Mouse (Mus musculus): Measurements from ENCODE around the gene Kcnk7. TPM values are rescaled to one million over a fixed set of nuclear protein-coding genes. Genes with fewer than 3 reads are reported as not detected.

The Kcnk7 gene
- polyA plus RNA-seq, 1 experiment, result 4.6 TPM

- H3K4me3 ChIP-seq (replicated peaks; ENCODE audit: extremely low read depth, low read depth, low read length), result peak overlapping the region; percentile 73
Observed at GRCm38 (mm10) chr19:5742241-5742641, 38.1 kb downstream of the Kcnk7 start.

DNA sequence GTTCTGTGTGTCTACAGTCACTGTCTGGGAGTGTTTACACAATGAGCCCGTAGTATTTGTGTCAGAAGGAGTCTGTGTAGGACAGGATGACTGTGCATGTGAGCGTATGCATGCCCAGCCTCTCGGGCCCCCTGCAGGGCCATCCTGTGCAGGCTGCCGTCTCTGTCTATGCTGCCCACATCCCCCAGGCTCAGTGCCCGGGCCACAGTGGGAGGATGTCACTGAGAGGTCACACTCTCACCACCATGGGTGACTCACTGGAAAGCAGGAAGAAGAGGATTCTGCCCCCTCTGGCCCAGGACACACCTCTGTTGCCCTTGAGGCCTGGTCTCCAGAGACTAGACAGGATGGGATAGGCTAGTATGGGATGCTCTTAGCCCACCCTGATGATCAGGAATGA lies 39.4 kb downstream of the Kcnk7 start:
- TF ChIP-seq CTCF (IDR thresholded peaks at IDR 0.05; ENCODE audit: insufficient read depth, low read length), result no peak
- TF ChIP-seq POLR2A (IDR thresholded peaks at IDR 0.05; ENCODE audit: borderline replicate concordance, extremely low read depth, low read depth, low read length), result no peak
- 7% methylated on average over 5 of the region's 5 CpGs for WGBS
- Histone ChIP-seq H3K4me3 (replicated peaks; ENCODE audit: extremely low read depth, low read depth, low read length) (no peak overlapping the region), H3K4me1 (ENCODE audit: control insufficient read depth, insufficient read depth, low read length) (peaks cover 9% of the 10 kb centered on the region)
- DNase-seq, result no peak

More at GRCm38 (mm10) chr19:5742241-5742641, 38.1 kb downstream of the Kcnk7 start:
- WGBS, result 8% methylated on average over 32 of the region's 32 CpGs
- H3K4me1 ChIP-seq (ENCODE audit: control insufficient read depth, insufficient read depth, low read length), result peaks cover 9% of the 10 kb centered on the region
- no peak for DNase-seq
- TF ChIP-seq POLR2A (IDR thresholded peaks at IDR 0.05; ENCODE audit: borderline replicate concordance, extremely low read depth, low read depth, low read length), result no peak
- TF ChIP-seq CTCF (IDR thresholded peaks at IDR 0.05; ENCODE audit: insufficient read depth, low read length), result no peak

DNA sequence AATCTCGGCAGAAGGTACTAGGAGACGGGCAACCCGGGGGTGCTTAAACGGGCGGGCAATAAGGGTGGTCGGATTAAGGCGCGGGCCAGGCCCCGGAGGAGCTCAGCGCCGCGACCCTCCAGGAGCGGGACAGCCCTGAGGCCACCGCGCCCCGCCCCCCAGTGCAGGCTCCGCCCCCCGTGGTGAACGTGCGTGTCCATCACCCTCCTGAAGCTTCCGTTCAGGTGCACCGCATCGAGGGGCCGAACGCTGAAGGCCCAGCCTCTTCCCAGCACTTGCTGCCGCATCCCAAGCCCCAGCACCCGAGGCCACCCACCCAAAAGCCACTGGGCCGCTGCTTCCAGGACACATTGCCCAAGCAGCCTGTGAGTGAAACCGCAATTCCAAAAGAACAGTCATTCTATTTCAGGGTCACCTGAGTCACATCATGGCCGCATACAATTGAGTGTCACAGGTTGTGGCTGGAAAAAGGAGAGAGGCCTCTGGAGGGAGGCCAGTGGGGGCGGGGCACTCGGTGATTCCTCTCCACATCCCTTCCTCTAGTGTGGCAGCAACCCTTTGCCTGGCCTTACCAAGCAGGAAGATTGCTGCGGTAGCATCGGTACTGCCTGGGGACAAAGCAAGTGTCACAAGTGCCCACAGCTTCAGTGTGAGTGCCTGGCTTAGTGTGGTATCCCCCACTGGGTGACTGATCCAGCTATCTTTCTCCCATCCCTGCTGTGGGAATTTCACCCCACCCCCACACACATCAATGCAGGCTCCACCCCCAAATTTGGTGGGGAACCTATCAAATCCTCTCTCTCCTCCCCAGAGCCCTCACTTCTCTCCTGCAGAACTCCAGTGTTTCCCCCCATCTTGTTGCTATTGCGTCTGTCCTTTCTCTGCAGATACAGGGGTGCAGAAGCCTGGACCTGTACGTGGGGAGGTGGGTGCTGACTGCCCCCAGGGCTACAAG lies 41.9 kb downstream of the Kcnk7 start:
- peaks cover 4% of the 10 kb centered on the region; the same call in 1 of the 2 replicates for H3K4me1 ChIP-seq (ENCODE audit: control insufficient read depth, insufficient read depth, low read length)
- no peak overlapping the region for H3K4me3 ChIP-seq (replicated peaks; ENCODE audit: extremely low read depth, low read depth, low read length)
- TF ChIP-seq CTCF (IDR thresholded peaks at IDR 0.05; ENCODE audit: insufficient read depth, low read length) (no peak), POLR2A (IDR thresholded peaks at IDR 0.05; ENCODE audit: borderline replicate concordance, extremely low read depth, low read depth, low read length) (no peak)
- DNase-seq, result peak; percentile 37
- 26% methylated on average over 36 of the region's 36 CpGs for WGBS

GRCm38 (mm10) chr19:5746907-5747363 lies 42.8 kb downstream of the Kcnk7 start:
- Histone ChIP-seq H3K4me1 (ENCODE audit: control insufficient read depth, insufficient read depth, low read length) (peaks cover 6% of the 10 kb centered on the region; the same call in 1 of the 2 replicates), H3K4me3 (replicated peaks; ENCODE audit: extremely low read depth, low read depth, low read length) (no peak overlapping the region)
- TF ChIP-seq CTCF (IDR thresholded peaks at IDR 0.05; ENCODE audit: insufficient read depth, low read length), result no peak
- TF ChIP-seq POLR2A (IDR thresholded peaks at IDR 0.05; ENCODE audit: borderline replicate concordance, extremely low read depth, low read depth, low read length), result no peak
- 58% methylated on average over 12 of the region's 12 CpGs for WGBS
- DNase-seq, result no peak

- 69% methylated on average over 6 of the region's 6 CpGs for WGBS
- no peak for DNase-seq
- no peak for TF ChIP-seq POLR2A (IDR thresholded peaks at IDR 0.05; ENCODE audit: borderline replicate concordance, extremely low read depth, low read depth, low read length)
- TF ChIP-seq CTCF (IDR thresholded peaks at IDR 0.05; ENCODE audit: insufficient read depth, low read length), result no peak
- Histone ChIP-seq H3K4me1 (ENCODE audit: control insufficient read depth, insufficient read depth, low read length) (peaks cover 3% of the 10 kb centered on the region; the same call in 1 of the 2 replicates), H3K4me3 (replicated peaks; ENCODE audit: extremely low read depth, low read depth, low read length) (no peak overlapping the region)
Observed at GRCm38 (mm10) chr19:5749476-5749875, 45.3 kb downstream of the Kcnk7 start.

DNA sequence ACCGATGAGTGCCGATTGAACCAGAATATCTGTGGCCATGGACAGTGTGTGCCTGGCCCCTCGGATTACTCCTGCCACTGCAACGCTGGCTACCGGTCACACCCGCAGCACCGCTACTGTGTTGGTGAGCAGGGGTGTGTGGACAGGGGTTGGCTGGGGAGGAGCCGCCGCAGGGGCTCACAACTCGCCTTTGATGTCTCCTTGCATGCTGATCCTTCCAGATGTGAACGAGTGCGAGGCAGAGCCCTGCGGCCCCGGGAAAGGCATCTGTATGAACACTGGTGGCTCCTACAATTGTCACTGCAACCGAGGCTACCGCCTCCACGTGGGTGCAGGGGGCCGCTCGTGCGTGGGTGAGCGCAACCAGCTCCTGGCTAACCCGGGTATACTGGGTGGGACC lies 46.8 kb downstream of the Kcnk7 start:
- WGBS, result 54% methylated on average over 22 of the region's 22 CpGs
- DNase-seq, result no peak
- Histone ChIP-seq H3K4me3 (replicated peaks; ENCODE audit: extremely low read depth, low read depth, low read length) (no peak overlapping the region), H3K4me1 (ENCODE audit: control insufficient read depth, insufficient read depth, low read length) (peaks cover 3% of the 10 kb centered on the region; the same call in 1 of the 2 replicates)
- TF ChIP-seq POLR2A (IDR thresholded peaks at IDR 0.05; ENCODE audit: borderline replicate concordance, extremely low read depth, low read depth, low read length) (no peak), CTCF (IDR thresholded peaks at IDR 0.05; ENCODE audit: insufficient read depth, low read length) (no peak)

- no peak overlapping the region for H3K4me3 ChIP-seq (replicated peaks; ENCODE audit: extremely low read depth, low read depth, low read length)
- peaks cover 3% of the 10 kb centered on the region; the same call in 1 of the 2 replicates for H3K4me1 ChIP-seq (ENCODE audit: control insufficient read depth, insufficient read depth, low read length)
- WGBS, result 23% methylated on average over 20 of the region's 20 CpGs
- peak; percentile 50 for DNase-seq
- TF ChIP-seq CTCF (IDR thresholded peaks at IDR 0.05; ENCODE audit: insufficient read depth, low read length), result no peak
- TF ChIP-seq POLR2A (IDR thresholded peaks at IDR 0.05; ENCODE audit: borderline replicate concordance, extremely low read depth, low read depth, low read length), result no peak
Observed at GRCm38 (mm10) chr19:5751742-5752141, 47.6 kb downstream of the Kcnk7 start.

GRCm38 (mm10) chr19:5756321-5756985 lies 52.3 kb downstream of the Kcnk7 start:
- no peak for DNase-seq
- TF ChIP-seq CTCF (IDR thresholded peaks at IDR 0.05; ENCODE audit: insufficient read depth, low read length) (no peak), POLR2A (IDR thresholded peaks at IDR 0.05; ENCODE audit: borderline replicate concordance, extremely low read depth, low read depth, low read length) (no peak)
- no peak overlapping the region for H3K4me3 ChIP-seq (replicated peaks; ENCODE audit: extremely low read depth, low read depth, low read length)
- 48% methylated on average over 29 of the region's 29 CpGs for WGBS
- peaks cover 3% of the 10 kb centered on the region; the same call in 1 of the 2 replicates for H3K4me1 ChIP-seq (ENCODE audit: control insufficient read depth, insufficient read depth, low read length)

Other genes with a start within 250 kb of the Kcnk7 start
- gene Ccdc85b, start 246.5 kb upstream of the Kcnk7 start, polyA plus RNA-seq (2012; rRNA removed), result 15.8 and 17.0 TPM in 2 replicates
- gene Fibp, start 243.8 kb upstream of the Kcnk7 start, polyA plus RNA-seq (2012; rRNA removed), result 129 and 144 TPM in 2 replicates
- gene Ctsw, start 235.9 kb upstream of the Kcnk7 start, polyA plus RNA-seq (2012; rRNA removed), result 4.9 and 5.7 TPM in 2 replicates
- 96.9 and 103 TPM in 2 replicates for gene Efemp2, start 230.4 kb upstream of the Kcnk7 start, polyA plus RNA-seq (2012; rRNA removed)
- gene Mus81, start 216.0 kb upstream of the Kcnk7 start, polyA plus RNA-seq (2012; rRNA removed), result 50.3 and 53.0 TPM in 2 replicates
- 439 and 568 TPM in 2 replicates for gene Cfl1, start 213.9 kb upstream of the Kcnk7 start, polyA plus RNA-seq (2012; rRNA removed)
- gene 1700020D05Rik, start 200.6 kb upstream of the Kcnk7 start, polyA plus RNA-seq (2012; rRNA removed), result 1.1 and 1.2 TPM in 2 replicates
- 8.8 and 15.6 TPM in 2 replicates for gene Snx32, start 193.8 kb upstream of the Kcnk7 start, polyA plus RNA-seq (2012; rRNA removed)
- 2.3 and 11.2 TPM in 2 replicates for gene Ovol1, start 143.7 kb upstream of the Kcnk7 start, polyA plus RNA-seq (2012; rRNA removed)
- gene Ap5b1, start 136.3 kb upstream of the Kcnk7 start, polyA plus RNA-seq (2012; rRNA removed), result 14.5 and 15.3 TPM in 2 replicates
- 38.6 and 47.6 TPM in 2 replicates for gene Rnaseh2c, start 102.5 kb upstream of the Kcnk7 start, polyA plus RNA-seq (2012; rRNA removed)
- 72.5 and 75.7 TPM in 2 replicates for gene Kat5, start 94.1 kb upstream of the Kcnk7 start, polyA plus RNA-seq (2012; rRNA removed)
- 118 and 120 TPM in 2 replicates for gene Rela, start 66.9 kb upstream of the Kcnk7 start, polyA plus RNA-seq (2012; rRNA removed)
- 163 and 214 TPM in 2 replicates for gene Sipa1, start 40.7 kb upstream of the Kcnk7 start, polyA plus RNA-seq (2012; rRNA removed)
- gene Map3k11, start 15.6 kb upstream of the Kcnk7 start, polyA plus RNA-seq (2012; rRNA removed), result 141 and 162 TPM in 2 replicates
- gene Pcnx3, start 15.5 kb upstream of the Kcnk7 start, polyA plus RNA-seq (2012; rRNA removed), result 156 and 166 TPM in 2 replicates
- gene Ehbp1l1, start 21.9 kb downstream of the Kcnk7 start, polyA plus RNA-seq (2012; rRNA removed), result 64.4 and 73.8 TPM in 2 replicates
- gene Fam89b, start 25.3 kb downstream of the Kcnk7 start, polyA plus RNA-seq (2012; rRNA removed), result 231 and 234 TPM in 2 replicates
- 236 and 238 TPM in 2 replicates for gene Ltbp3, start 36.5 kb downstream of the Kcnk7 start, polyA plus RNA-seq (2012; rRNA removed)
- gene Scyl1, start 67.1 kb downstream of the Kcnk7 start, polyA plus RNA-seq (2012; rRNA removed), result 113 and 116 TPM in 2 replicates
- gene Frmd8, start 170.9 kb downstream of the Kcnk7 start, polyA plus RNA-seq (2012; rRNA removed), result 32.1 and 37.8 TPM in 2 replicates
- 24.5 and 26.0 TPM in 2 replicates for gene Slc25a45, start 173.4 kb downstream of the Kcnk7 start, polyA plus RNA-seq (2012; rRNA removed)
- gene Tigd3, start 189.8 kb downstream of the Kcnk7 start, polyA plus RNA-seq (2012; rRNA removed), result 1.1 and 1.2 TPM in 2 replicates
- gene Dpf2, start 208.6 kb downstream of the Kcnk7 start, polyA plus RNA-seq (2012; rRNA removed), result 87.1 and 103 TPM in 2 replicates
- gene Cdc42ep2, start 220.4 kb downstream of the Kcnk7 start, polyA plus RNA-seq (2012; rRNA removed), result 22.2 and 24.1 TPM in 2 replicates

Measured in lung, adult 2 months (tissue).